Mouse (Mus musculus): Measurements from ENCODE around the gene Ticam1. TPM values are rescaled to one million over a fixed set of nuclear protein-coding genes. Genes with fewer than 3 reads are reported as not detected.

Gene Ticam1
- polyA plus RNA-seq (2012; rRNA removed), result 4.5 and 4.7 TPM in 2 replicates

- H3K27me3 ChIP-seq (ENCODE audit: control insufficient read depth, insufficient read depth, low read length), result no peaks in the 10 kb centered on the region
- no peaks in the 10 kb centered on the region for H3K4me1 ChIP-seq (ENCODE audit: control insufficient read depth, insufficient read depth, low read length)
- H3K27ac ChIP-seq (ENCODE audit: insufficient read depth, low read length), result peak within 1 kb of the TSS; percentile 81
- peak; percentile 76 to 82 for DNase-seq
- WGBS, result 6% methylated on average over 21 of the region's 21 CpGs
- H3K4me3 ChIP-seq (replicated peaks; ENCODE audit: insufficient read depth, low read depth, low read length), result peak within 1 kb of the TSS; percentile 75
- no peak for TF ChIP-seq POLR2A (IDR thresholded peaks at IDR 0.05; ENCODE audit: borderline replicate concordance, insufficient read depth, low read length)
- TF ChIP-seq CTCF (IDR thresholded peaks at IDR 0.05; ENCODE audit: borderline replicate concordance, insufficient read depth, low read depth, low read length), result peak; percentile 23; the same call in 1 of the 2 replicates
These were observed at the start of gene Ticam1 for GRCm38 (mm10) chr17:56276643-56277566. Ticam1 (minus strand) TSS chr17:56276786.

GRCm38 (mm10) chr17:56325450-56326152 lies 49.0 kb upstream of the Ticam1 start, which contains the start of gene Kdm4b:
Kdm4b (plus strand) TSS chr17:56326062.
- Histone ChIP-seq H3K27me3 (ENCODE audit: control insufficient read depth, insufficient read depth, low read length) (no peaks in the 10 kb centered on the region), H3K27ac (ENCODE audit: insufficient read depth, low read length) (peak within 1 kb of the TSS; percentile 73), H3K4me1 (ENCODE audit: control insufficient read depth, insufficient read depth, low read length) (peaks cover 17% of the 10 kb centered on the region), H3K4me3 (replicated peaks; ENCODE audit: insufficient read depth, low read depth, low read length) (peak within 1 kb of the TSS; percentile 89)
- WGBS, result under 1% methylated on average over 57 of the region's 57 CpGs
- DNase-seq, result peak; percentile 99 to 100
- TF ChIP-seq CTCF (IDR thresholded peaks at IDR 0.05; ENCODE audit: borderline replicate concordance, insufficient read depth, low read depth, low read length), result no peak
- peak; percentile 66 for TF ChIP-seq POLR2A (IDR thresholded peaks at IDR 0.05; ENCODE audit: borderline replicate concordance, insufficient read depth, low read length)

GRCm38 (mm10) chr17:56324419-56324818 lies 47.8 kb upstream of the Ticam1 start:
- WGBS, result 77% methylated on average over 3 of the region's 3 CpGs
- no peak for TF ChIP-seq CTCF (IDR thresholded peaks at IDR 0.05; ENCODE audit: borderline replicate concordance, insufficient read depth, low read depth, low read length)
- no peak overlapping the region for H3K4me3 ChIP-seq (replicated peaks; ENCODE audit: insufficient read depth, low read depth, low read length)
- H3K27me3 ChIP-seq (ENCODE audit: control insufficient read depth, insufficient read depth, low read length), result no peaks in the 10 kb centered on the region
- no peak overlapping the region for H3K27ac ChIP-seq (ENCODE audit: insufficient read depth, low read length)
- peaks cover 8% of the 10 kb centered on the region for H3K4me1 ChIP-seq (ENCODE audit: control insufficient read depth, insufficient read depth, low read length)
- DNase-seq, result no peak

- Histone ChIP-seq H3K4me1 (ENCODE audit: control insufficient read depth, insufficient read depth, low read length) (no peaks in the 10 kb centered on the region), H3K4me3 (replicated peaks; ENCODE audit: insufficient read depth, low read depth, low read length) (no peak overlapping the region), H3K27ac (ENCODE audit: insufficient read depth, low read length) (no peak overlapping the region), H3K27me3 (ENCODE audit: control insufficient read depth, insufficient read depth, low read length) (no peaks in the 10 kb centered on the region)
- TF ChIP-seq POLR2A (IDR thresholded peaks at IDR 0.05; ENCODE audit: borderline replicate concordance, insufficient read depth, low read length) (no peak), CTCF (IDR thresholded peaks at IDR 0.05; ENCODE audit: borderline replicate concordance, insufficient read depth, low read depth, low read length) (no peak)
- 76% methylated on average over 15 of the region's 15 CpGs for WGBS
- no peak for DNase-seq
These were observed 32.8 kb upstream of the Ticam1 start for GRCm38 (mm10) chr17:56309191-56309945.

GRCm38 (mm10) chr17:56308088-56308487 lies 31.5 kb upstream of the Ticam1 start:
- H3K4me1 ChIP-seq (ENCODE audit: control insufficient read depth, insufficient read depth, low read length), result no peaks in the 10 kb centered on the region
- WGBS, result 68% methylated on average over 6 of the region's 6 CpGs
- no peak overlapping the region for H3K4me3 ChIP-seq (replicated peaks; ENCODE audit: insufficient read depth, low read depth, low read length)
- no peak overlapping the region for H3K27ac ChIP-seq (ENCODE audit: insufficient read depth, low read length)
- H3K27me3 ChIP-seq (ENCODE audit: control insufficient read depth, insufficient read depth, low read length), result no peaks in the 10 kb centered on the region
- no peak for DNase-seq
- no peak for TF ChIP-seq POLR2A (IDR thresholded peaks at IDR 0.05; ENCODE audit: borderline replicate concordance, insufficient read depth, low read length)
- no peak for TF ChIP-seq CTCF (IDR thresholded peaks at IDR 0.05; ENCODE audit: borderline replicate concordance, insufficient read depth, low read depth, low read length)

GRCm38 (mm10) chr17:56305826-56306225 lies 29.2 kb upstream of the Ticam1 start:
- H3K27ac ChIP-seq (ENCODE audit: insufficient read depth, low read length), result no peak overlapping the region
- WGBS, result 47% methylated on average over 8 of the region's 8 CpGs

GRCm38 (mm10) chr17:56305156-56305555 lies 28.6 kb upstream of the Ticam1 start:
- 33% methylated on average over 9 of the region's 9 CpGs for WGBS
- H3K4me1 ChIP-seq (ENCODE audit: control insufficient read depth, insufficient read depth, low read length), result no peaks in the 10 kb centered on the region
- DNase-seq, result no peak
- H3K4me3 ChIP-seq (replicated peaks; ENCODE audit: insufficient read depth, low read depth, low read length), result no peak overlapping the region
- TF ChIP-seq POLR2A (IDR thresholded peaks at IDR 0.05; ENCODE audit: borderline replicate concordance, insufficient read depth, low read length) (no peak), CTCF (IDR thresholded peaks at IDR 0.05; ENCODE audit: borderline replicate concordance, insufficient read depth, low read depth, low read length) (no peak)
- H3K27me3 ChIP-seq (ENCODE audit: control insufficient read depth, insufficient read depth, low read length), result no peaks in the 10 kb centered on the region
- H3K27ac ChIP-seq (ENCODE audit: insufficient read depth, low read length), result no peak overlapping the region

More at GRCm38 (mm10) chr17:56305826-56306225, 29.2 kb upstream of the Ticam1 start:
- Histone ChIP-seq H3K27me3 (ENCODE audit: control insufficient read depth, insufficient read depth, low read length) (no peaks in the 10 kb centered on the region), H3K4me1 (ENCODE audit: control insufficient read depth, insufficient read depth, low read length) (no peaks in the 10 kb centered on the region), H3K4me3 (replicated peaks; ENCODE audit: insufficient read depth, low read depth, low read length) (no peak overlapping the region)
- peak; percentile 31; the same call in 1 of the 2 replicates for TF ChIP-seq CTCF (IDR thresholded peaks at IDR 0.05; ENCODE audit: borderline replicate concordance, insufficient read depth, low read depth, low read length)
- TF ChIP-seq POLR2A (IDR thresholded peaks at IDR 0.05; ENCODE audit: borderline replicate concordance, insufficient read depth, low read length), result no peak
- no peak for DNase-seq

Data from cerebellum, adult 2 months (tissue).